Mouse (Mus musculus): ENCODE measurements around the gene Tmem119. TPM values are rescaled to one million over a fixed set of nuclear protein-coding genes. Genes with fewer than 3 reads are reported as not detected.
"Not testable (repeated sequence)": the region's sequence is repeated elsewhere in the genome, so short reads cannot be mapped to it uniquely, and the experiment has no call there.

The Tmem119 gene
- total RNA-seq, 2 experiments from 2014 or later, result 0.93 to 1.1 TPM

DNA sequence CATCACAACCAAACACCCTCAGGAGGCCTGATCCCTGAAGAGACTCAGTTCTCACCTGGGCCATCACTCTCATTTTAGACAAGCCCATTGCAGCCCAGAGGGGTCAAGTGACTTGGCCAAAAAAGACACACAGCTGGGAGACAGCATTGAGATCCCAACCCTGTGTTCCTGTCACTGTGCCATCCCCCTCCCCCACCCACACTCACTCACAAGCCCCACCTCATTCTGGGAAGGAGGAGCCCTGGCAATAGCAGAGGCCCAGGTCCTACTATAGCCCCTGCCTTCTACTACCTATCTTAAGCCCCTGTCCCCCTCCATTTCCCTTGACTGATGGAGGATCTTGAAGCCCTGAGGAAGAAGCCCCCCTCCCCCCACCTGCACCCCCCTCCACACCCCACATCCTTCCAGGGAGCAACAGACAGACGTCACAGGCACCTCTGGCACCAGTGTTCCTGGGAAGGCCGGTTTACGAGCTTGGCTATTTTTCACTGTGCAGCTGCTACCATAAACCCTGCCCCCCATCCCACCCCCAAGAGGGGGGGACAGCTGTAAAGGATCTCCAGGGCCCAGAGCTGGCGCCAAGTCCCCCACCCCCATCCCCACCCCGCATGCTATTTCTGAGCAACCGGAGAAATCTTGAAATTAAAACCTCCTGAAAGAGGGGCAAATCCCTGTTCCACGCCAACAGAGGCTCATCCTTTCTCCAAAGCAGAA is 11.1 kb downstream of the Tmem119 start:
- no peak for DNase-seq (ENCODE audit: low spot score)

DNA sequence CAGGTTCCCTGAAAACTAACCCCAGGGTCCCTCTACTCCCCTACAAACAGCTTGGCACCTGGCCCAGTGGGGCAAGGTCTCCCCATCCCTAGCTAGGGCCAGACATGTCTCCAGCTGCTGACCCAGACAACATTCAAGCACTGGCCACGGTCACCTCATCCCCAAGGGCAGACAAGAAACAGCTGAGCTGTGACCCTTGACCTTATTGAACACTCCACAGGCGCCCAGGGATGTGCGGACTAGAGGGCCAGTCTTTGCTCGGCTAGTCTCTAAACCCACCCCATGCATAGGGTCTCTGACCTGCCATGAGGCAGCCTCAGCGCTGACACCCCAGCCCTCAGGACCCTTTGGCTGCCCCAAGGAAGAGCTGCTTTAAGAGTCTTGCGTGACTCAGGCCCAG is 11.7 kb downstream of the Tmem119 start:
- DNase-seq (ENCODE audit: low spot score), result no peak

DNA sequence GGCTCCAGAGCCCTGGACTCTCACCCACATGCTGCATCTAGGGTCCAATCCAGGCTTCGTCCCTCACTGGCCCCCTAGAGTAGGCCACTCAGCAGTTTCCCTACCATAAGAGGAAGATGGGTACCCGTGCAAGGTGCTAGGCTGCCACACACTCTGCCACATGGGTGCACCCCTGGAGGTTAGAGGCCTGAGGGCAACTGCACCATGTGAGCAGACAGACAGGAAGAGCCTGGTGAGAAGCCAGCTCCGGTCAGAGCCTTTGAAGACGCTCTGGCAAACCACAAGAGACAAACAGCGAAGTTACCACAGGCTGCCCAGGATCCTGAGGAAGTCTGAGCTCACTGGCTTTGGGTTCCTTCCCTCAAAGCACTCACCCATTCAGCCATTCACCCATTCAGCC is 13.3 kb downstream of the Tmem119 start:
- no peak for DNase-seq (ENCODE audit: low spot score)

DNA sequence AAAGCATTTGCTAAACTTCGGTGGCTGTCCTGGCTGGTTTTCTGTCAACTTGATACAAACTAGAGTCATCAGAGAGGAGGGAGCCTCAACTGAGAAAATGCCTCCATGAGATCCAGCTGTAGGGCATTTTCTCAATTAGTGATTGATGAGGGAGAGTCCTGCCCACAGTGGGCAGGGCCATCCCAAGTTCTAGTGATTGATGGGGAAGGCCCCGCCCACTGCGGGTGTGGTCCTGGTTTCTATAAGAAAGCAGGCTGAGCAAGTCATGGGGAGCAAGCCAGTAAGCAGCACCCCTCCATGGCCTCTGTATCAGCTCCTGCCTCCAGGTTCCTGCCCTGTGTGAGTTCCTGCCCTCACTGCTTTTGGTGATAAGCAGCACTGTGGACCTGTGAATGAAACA is 16.2 kb downstream of the Tmem119 start:
- DNase-seq (ENCODE audit: low spot score), result not testable (repeated sequence)

DNA sequence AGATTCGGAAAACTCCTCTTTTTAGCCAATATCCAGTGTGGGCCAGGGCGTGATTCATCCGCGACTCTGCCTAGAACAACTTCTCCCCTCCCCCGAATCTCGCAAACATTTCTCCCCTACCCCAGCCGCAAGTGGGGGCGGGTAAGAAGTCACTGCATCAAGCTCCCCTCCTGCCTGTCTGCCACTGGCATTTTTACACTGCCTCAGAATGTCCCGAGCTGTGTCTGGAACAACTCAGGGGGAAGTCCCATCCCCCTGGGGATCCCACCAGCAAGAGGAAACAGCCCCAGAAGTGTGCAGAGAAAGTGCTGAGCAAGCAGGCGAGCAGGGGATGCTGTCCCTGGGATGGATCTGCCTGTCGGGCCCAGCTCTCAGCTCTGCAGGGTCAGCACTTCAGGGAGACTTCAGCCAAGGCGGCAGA is 16.7 kb downstream of the Tmem119 start:
- peak; percentile 32 for DNase-seq (ENCODE audit: low spot score)

DNA sequence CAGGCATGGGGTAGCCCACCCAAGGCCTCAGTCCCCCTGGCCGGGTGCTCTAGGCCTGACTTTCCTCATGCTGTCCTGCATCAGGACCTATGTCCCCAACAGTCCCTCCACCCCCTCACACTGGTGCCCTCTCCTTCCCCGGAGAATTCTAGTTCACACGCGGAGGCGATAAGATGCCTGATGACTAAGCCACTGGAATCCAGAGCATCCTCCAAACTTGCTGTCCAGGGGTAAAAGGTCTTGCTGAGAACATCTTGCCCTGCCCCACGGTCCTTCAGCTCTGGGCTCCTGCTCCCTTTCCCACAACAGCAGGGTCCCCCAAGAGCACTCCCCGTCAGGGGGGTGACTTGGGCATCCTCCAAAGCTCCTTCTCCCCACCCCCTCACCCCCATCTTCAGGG is 17.7 kb downstream of the Tmem119 start:
- DNase-seq (ENCODE audit: low spot score), result no peak

DNA sequence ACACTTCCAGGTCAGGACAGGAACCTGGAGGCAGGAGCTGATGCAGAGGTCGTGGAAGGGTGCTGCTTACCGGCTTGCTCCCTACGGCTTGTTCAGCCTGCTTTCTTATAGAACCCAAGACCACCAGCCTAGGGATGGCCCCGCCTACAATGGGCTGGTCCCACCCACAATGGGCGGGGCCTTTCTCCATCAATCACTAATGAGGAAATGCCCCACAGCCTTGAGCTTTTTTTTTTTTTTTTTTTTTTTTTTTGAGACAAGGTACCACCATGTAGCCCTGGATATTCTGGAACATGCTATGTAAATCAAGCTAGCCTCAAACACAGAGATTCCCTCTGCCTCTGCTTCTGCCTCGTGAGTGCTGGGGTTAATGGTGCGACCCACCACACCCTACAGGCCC is 18.4 kb downstream of the Tmem119 start:
- DNase-seq (ENCODE audit: low spot score), result no peak

DNA sequence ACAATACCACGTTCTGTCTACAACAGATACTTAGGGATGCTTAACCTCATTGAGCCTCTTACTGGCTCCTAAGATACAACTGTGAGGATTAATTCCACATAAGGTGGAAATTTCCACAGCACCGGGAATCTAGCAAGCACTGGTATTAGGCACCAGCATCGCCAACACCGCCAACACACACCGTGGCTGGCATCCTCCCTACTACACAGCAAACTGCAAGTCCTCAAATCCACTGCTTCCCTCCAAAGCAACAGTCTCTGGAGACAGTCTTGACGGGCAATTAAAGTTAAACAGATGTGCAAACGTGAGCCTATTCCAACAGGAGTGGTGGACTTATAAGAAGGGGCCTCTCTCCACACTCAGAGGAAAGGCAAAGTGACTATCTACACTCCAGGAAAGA is 19.1 kb downstream of the Tmem119 start:
- no peak for DNase-seq (ENCODE audit: low spot score)

DNA sequence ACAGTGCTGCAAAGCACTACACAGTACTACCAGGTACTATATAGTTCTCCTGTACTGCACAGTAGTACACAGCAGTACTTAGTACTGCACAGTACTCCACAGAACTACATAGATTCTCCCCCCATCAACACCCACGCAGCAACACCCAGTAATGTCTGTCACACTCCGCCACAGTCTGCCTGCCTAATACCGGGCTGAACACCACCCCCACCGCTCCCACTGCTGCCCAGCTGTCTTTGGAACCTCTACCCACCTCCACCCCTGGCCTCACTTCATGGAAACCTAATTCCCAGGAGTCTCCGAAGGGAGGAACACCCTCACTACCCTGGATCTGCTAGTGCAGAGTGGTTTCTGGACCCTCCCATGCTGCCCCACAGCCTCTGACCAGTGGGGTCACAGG is 19.6 kb downstream of the Tmem119 start:
- no peak for DNase-seq (ENCODE audit: low spot score)

DNA sequence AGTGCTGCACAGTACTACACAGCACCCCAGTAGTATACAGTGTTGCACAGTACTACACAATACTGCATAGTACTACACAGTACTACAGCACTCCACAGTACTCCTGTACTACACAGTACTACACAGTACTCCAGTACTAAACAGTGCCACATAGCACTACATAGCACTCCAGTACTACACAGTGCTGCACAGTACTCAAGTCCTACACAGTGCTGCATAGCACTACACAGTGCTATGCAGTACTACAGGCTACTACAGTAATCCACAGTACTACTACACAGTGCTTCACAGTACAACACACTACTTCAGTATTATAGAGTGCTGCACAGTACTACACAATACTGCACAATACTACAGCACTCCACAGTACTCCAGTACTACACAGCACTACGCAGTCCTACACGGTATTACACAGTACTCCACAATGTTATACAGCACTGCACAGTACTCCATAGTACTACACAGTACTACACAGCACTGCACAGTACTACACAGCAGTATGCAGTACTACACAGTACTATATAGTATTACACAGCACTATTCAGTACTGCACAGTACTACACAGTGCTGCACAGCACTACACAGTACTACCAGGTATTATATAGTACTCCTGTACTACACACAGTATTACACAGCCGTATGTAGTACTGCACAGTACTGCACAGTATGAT is 20.1 kb downstream of the Tmem119 start:
- no peak for DNase-seq (ENCODE audit: low spot score)

DNA sequence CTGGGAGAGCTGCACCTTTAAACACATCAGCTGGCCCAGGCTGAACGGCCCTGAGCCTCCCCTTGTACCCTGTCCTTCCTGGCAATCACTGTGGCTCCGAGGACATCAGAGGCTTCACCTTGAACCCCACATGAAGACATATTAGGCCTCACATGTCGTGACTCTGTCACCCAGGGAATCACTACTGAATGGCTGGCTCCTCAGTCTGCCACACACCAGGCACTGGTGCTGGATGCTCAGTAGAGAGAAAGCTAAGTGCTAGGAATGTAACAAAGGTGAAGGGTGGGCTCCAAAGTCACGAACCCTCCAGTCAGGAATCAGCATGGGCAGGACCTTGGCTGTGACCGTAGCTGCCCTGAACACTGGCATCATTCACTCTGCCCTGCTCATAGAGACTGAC is 20.7 kb downstream of the Tmem119 start:
- DNase-seq (ENCODE audit: low spot score), result no peak

DNA sequence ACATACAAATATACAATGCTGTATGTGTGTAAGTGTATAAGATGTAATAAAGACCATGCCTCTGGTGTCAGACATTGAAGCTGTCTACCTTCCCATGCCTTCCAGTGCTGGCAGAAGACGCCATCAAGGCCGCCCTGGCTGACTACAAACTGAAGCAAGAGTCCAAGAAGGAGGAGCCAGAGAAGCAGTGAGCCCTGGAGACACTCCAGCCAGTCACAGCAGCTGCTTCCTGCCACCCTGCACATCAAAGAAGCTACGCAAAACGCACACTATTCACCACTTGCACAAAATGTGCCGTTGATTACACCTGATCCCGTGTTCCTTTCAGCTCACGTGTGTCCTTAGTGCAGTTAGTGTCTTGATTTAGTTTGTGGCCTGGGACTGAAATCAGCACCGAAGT is 22.6 kb downstream of the Tmem119 start:
- not testable (repeated sequence) for DNase-seq (ENCODE audit: low spot score)

DNA sequence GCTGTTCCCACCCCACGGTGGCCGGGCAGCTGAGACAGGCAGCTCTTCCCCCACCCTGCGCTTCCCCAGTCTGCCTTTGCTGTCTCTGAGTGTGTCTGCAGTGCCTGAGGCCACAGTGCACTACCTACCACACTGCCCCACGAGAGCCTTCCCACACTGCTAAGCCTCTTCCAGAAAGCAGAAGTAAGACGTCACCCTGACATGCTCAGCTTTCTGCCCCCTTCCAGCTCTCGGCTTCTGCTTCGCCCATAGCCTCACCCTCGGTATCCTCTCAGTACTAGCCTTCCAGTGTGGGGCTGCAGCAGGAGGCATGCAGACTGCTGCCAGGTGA is 23.5 kb downstream of the Tmem119 start:
- DNase-seq (ENCODE audit: low spot score), result no peak

DNA sequence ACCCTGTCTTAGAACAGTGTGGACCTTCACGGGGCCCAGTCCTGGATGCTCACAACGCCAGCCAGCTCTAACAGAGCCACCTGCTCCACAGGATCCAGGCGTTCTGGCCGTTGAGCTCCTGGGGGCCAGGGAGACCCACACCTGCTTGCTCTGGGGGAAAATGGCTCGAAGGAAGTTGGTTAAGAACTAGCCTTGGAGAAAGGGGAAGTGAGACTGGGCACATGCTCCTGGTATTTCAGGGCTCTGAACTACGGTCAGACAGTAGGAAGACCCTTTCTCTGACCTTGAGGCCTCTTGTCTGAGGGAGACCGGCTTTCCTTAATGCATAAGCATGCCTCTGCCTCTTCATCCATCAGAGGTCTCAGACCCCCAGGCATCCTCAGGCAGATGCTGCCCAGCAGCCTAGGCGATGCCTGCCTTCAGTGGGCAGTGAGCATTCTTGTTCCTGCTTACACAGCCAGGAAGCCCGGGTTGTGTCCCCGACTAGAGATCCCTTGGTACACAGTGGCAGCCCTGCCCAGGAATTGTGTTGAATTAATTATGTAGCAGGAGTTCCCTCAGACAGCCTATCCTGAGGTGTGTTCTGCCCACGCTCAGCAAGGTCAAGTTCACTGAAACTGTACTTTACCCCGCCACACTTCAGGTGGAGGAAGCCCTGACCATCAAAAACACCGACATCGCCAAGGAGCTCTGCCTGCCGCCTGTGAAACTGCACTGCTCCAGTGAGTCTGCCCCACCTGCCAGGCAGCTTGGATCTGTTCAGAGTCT is 24.0 kb downstream of the Tmem119 start:
- no peak for DNase-seq (ENCODE audit: low spot score)

DNA sequence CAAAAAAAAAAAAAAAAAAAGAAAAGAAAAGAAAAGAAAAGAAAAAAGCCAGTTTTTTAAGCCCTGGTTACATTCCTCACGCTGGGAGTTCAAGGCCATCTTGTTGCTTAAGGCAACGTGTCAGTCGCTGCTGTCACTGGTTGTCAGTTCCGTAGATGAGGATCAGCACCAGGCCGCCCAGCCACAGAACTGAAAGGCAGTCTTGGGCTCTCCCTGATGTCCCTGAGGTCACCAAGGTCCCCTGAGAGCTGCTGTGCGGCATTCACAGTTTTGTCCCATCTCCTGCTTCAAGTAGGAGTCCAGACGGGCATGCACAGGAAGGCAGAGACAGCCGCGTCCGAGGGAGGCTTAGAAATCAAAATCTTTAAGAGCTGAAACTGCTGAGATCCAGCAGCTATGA is 24.7 kb downstream of the Tmem119 start:
- DNase-seq (ENCODE audit: low spot score), result no peak

DNA sequence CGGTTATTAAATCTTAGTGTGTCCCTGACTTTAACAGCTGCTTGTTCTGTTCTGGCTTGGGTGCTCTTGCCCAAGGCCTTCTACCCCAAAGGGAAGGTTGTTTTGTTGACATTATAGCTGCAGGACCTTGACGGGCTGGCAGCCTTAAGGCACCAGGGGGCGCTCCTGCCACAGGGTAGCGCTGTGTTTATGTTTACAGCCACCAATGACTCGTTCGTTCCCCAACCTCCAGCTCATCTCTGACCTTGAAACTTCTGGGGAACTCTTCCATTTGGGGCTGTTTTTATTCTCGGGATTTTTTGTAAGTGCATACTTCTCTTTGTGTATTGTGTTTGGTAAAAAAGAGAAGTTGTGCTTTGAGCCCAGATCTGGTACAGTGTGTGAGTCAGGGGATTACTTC is 26.7 kb downstream of the Tmem119 start:
- DNase-seq (ENCODE audit: low spot score), result peak; percentile 88

DNA sequence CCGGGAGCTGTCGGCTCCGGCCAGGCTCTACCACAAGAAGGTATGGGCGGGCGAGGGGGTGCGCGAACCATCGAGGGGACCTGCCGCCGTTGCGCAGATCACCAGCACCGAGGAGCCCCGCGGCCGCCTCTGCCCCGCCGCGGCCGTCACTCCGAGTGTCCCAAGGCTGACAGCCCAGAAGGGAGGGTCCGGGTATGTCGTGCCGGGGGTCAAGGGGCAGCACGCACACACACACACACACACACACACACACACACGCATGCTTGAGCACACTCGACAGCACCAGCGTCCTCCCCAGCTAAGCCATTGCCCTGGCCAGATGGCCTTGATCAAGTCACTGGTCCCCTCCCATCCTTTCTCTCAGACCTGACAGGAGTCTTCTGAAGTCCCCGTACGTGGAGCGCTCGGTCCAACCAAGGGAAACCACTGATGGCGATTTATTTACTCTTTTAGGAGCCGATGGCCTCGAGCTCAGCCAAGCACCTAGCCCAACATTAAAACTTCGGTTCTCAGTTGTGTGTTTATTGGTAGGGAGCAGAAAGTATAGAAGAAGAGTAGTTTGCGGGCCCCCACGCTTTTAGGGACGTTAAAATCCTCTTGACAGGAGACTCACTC is 27.3 kb downstream of the Tmem119 start:
- no peak for DNase-seq (ENCODE audit: low spot score)

DNA sequence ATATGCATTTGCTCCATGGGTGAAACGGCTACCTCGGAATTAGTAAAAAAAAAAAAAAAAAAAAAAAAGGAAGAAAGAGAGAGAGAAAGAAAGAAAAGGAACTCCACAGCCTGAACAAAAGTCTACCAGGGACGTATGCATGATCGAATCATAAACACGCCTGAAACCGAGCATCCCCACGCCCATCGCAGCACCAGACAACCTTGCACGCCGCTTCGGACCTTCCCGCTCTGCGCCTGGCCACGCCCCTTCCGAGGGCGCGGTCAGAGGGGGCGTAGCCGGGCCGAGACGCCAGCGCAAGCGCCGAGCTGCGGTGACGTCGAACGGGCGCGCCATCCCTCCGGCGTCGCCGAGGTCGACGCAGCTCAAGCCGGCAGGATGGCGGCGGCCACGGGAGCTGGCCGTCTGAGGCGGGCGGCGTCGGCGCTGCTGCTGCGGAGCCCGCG is 27.8 kb downstream of the Tmem119 start, which contains the start of the genes Sart3 and Iscu:
Sart3 (minus strand) TSS at position 61 of the 446 bp plus-strand sequence.
Iscu (plus strand) TSS at position 299 of the 446 bp plus-strand sequence.
- peak; percentile 92 for DNase-seq (ENCODE audit: low spot score)

DNA sequence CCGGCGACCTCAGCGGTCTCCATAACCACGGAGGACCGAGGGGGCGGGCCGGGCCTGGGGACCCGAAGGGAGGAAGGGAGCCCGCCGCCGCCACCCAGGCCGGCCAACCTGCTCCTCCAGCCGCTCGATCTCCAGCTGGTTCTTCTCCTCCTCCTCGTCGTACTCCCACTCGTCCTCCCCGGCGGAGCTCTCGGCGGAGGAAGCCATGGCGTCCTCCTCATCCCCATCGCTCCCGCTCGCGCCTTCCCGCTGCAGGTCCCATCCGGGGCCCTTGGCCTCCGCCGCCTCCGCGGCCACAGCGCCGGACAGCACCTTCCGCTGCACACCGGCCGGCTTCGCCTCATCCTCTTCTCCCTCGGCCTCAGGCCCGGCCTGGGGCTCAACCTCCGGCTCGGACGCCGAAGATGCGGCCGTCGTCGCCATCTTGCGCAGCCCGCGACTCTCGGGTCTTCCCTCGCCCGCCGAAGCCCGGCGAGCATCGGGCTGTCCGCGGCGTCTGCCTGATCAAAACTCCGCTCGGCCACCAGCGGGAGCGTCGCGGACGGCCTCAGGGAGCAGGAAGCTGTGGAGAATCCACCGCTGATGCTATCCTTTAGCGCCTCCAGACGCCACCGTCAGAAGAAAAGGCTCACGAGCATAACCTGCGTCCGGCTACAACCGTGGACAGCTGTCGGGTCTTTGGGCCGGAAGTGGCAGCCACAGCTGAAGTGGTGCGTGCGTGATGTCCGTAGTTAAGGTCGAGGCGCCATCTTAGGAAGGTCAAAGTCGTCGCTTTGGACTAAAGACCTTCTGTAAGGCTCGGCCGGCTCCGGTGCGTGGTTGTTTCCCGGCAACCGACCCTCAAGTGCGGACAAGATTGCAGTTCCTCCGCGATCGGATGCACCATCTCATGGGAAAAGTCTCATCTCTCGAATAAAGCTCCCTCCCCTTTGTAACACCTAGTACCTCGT is 28.8 kb downstream of the Tmem119 start:
- peak; percentile 87 for DNase-seq (ENCODE audit: low spot score)

DNA sequence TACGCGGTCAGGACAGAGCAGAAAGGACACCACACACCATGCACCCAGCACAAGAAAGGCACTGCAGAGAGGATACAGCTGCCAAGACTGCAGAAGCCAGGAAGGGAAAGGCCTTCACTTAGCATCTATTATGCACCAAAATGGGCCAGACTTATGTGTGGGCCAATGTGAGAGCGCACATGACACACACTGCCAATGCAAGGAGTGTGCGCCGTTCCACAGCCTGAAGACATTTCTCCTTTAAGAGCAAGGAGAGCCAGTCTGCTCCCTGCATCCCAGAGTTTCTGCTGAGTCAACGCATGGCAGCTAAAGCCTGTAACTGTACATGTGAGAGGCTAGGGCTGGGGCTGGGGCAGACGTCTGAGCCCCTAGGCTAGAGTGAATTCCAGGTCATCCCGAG is 31.5 kb downstream of the Tmem119 start:
- no peak for DNase-seq (ENCODE audit: low spot score)

Data from gastrocnemius, adult 18-20 months (tissue).